Mouse (Mus musculus): ENCODE data around the gene Vsx1.

- TF ChIP-seq CTCF (IDR thresholded peaks at IDR 0.05) (no peak), POLR2A (IDR thresholded peaks at IDR 0.05; ENCODE audit: insufficient read depth, low read depth, low read length) (no peak), EP300 (IDR thresholded peaks at IDR 0.05; ENCODE audit: insufficient read depth, low read depth, low read length) (no peak)
Observed at GRCm38 (mm10) chr2:150651366-150651765, 37.8 kb downstream of the Vsx1 start.

All from heart, adult 2 months (tissue).